7 mouse cellular contexts compared by ENCODE assay signal in the genomic region with DNA sequence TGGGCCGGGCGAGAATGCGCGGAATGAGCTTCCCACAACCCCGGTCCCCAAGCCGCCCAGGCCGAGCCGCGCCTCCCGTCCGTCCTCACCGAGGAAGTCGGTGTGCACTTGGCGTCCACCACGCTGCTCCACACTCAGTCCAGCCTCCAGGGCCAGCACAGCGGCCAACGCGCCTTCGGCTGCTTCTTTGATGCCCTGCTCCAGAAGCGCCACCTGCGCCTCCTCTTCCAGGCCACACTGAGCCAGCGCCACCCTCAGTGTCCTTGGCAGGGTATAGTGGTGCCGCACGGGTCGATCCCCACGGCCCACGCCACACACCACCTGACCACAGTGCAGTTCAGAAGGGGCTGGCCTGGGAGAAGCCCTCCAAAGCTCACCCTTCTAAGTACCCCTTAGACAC. TPM values are rescaled to one million over a fixed set of nuclear protein-coding genes. Genes with fewer than 3 reads are reported as not detected.
DNase-seq lines count a peak whose midpoint lies in the region; ATAC-seq lines count a peak whose summit lies in the region.

No protein-coding gene starts in this region.

- peaks cover 14% of the 10 kb centered on the region for H3K4me1 ChIP-seq in lung, embryonic 16.5 days (replicated peaks; ENCODE audit: control insufficient read depth, insufficient read depth, low read length)
- H3K4me1 ChIP-seq in embryonic facial prominence, embryonic 13.5 days = peaks cover 22% of the 10 kb centered on the region
- H3K4me1 ChIP-seq in intestine, embryonic 14.5 days (replicated peaks; ENCODE audit: control insufficient read depth, insufficient read depth, low read length) = peaks cover 6% of the 10 kb centered on the region; the same call in 1 of the 2 replicates
- peaks cover 10% of the 10 kb centered on the region for H3K4me1 ChIP-seq in neural tube, embryonic 12.5 days

- H3K4me2 ChIP-seq in lung, embryonic 16.5 days (ENCODE audit: low read depth, low read length) = peak overlapping the region; percentile 70
- H3K4me2 ChIP-seq in embryonic facial prominence, embryonic 13.5 days = peak overlapping the region; percentile 89
- H3K4me2 ChIP-seq in intestine, embryonic 14.5 days (ENCODE audit: low read length) = peak overlapping the region; percentile 69
- peak overlapping the region; percentile 72 for H3K4me2 ChIP-seq in neural tube, embryonic 12.5 days (replicated peaks)

- 5% methylated on average over 27 of the region's 27 CpGs for WGBS in lung, embryonic 16.5 days
- WGBS in embryonic facial prominence, embryonic 13.5 days = 10% methylated on average over 27 of the region's 27 CpGs
- 6% methylated on average over 27 of the region's 27 CpGs for WGBS in intestine, embryonic 14.5 days
- WGBS in neural tube, embryonic 12.5 days = 8% methylated on average over 27 of the region's 27 CpGs

- DNase-seq in lung, postnatal 25 days (ENCODE audit: low spot score) = no peak
- DNase-seq in intestine, embryonic 14.5 days (ENCODE audit: low spot score) = no peak
- no peak for DNase-seq in frontal cortex, postnatal 10 days (ENCODE audit: low spot score in 2 of 2)
- no peak for DNase-seq in urinary bladder, postnatal 25 days (ENCODE audit: low spot score)

- H3K9me3 ChIP-seq in lung, embryonic 16.5 days (ENCODE audit: control insufficient read depth, low read length) = no peaks in the 10 kb centered on the region
- H3K9me3 ChIP-seq in embryonic facial prominence, embryonic 13.5 days = no peaks in the 10 kb centered on the region
- no peaks in the 10 kb centered on the region for H3K9me3 ChIP-seq in intestine, embryonic 14.5 days (ENCODE audit: control insufficient read depth, low read length)
- no peaks in the 10 kb centered on the region for H3K9me3 ChIP-seq in neural tube, embryonic 12.5 days

- peak; percentile 58 for ATAC-seq in lung, embryonic 16.5 days (ENCODE audit: low read depth)
- ATAC-seq in embryonic facial prominence, embryonic 13.5 days (ENCODE audit: insufficient number of reproducible peaks, insufficient read depth, low FRiP score, low TSS enrichment, low read depth) = no peak; the same call in none of the 2 replicates
- ATAC-seq in intestine, embryonic 14.5 days (replicated peaks; ENCODE audit: low FRiP score, low TSS enrichment, low read depth) = peak; percentile 54
- ATAC-seq in neural tube, embryonic 12.5 days (ENCODE audit: low FRiP score, low read depth) = peak; percentile 67

- H3K4me3 ChIP-seq in lung, embryonic 16.5 days (ENCODE audit: low read length) = peak overlapping the region; percentile 49
- peak overlapping the region; percentile 51 for H3K4me3 ChIP-seq in embryonic facial prominence, embryonic 13.5 days
- H3K4me3 ChIP-seq in intestine, embryonic 14.5 days (ENCODE audit: low read depth, low read length) = peak overlapping the region; percentile 33
- peak overlapping the region; percentile 40 for H3K4me3 ChIP-seq in neural tube, embryonic 12.5 days

- H3K27ac ChIP-seq in lung, embryonic 16.5 days (ENCODE audit: low read length) = peak overlapping the region; percentile 77
- peak overlapping the region; percentile 86 for H3K27ac ChIP-seq in embryonic facial prominence, embryonic 13.5 days
- H3K27ac ChIP-seq in intestine, embryonic 14.5 days (ENCODE audit: low read depth) = peak overlapping the region; percentile 81
- H3K27ac ChIP-seq in neural tube, embryonic 12.5 days = peak overlapping the region; percentile 75

- H3K27me3 ChIP-seq in lung, embryonic 16.5 days (ENCODE audit: control insufficient read depth, insufficient read depth, low read depth, low read length) = no peaks in the 10 kb centered on the region
- no peaks in the 10 kb centered on the region for H3K27me3 ChIP-seq in embryonic facial prominence, embryonic 13.5 days
- no peaks in the 10 kb centered on the region for H3K27me3 ChIP-seq in intestine, embryonic 14.5 days (replicated peaks; ENCODE audit: control insufficient read depth, insufficient read depth, low read length)
- H3K27me3 ChIP-seq in neural tube, embryonic 12.5 days (replicated peaks) = no peaks in the 10 kb centered on the region

- H3K36me3 ChIP-seq in lung, embryonic 16.5 days (ENCODE audit: control insufficient read depth, insufficient read depth, low read length) = no peaks in the 10 kb centered on the region
- H3K36me3 ChIP-seq in embryonic facial prominence, embryonic 13.5 days = no peaks in the 10 kb centered on the region
- H3K36me3 ChIP-seq in intestine, embryonic 14.5 days (ENCODE audit: control insufficient read depth, insufficient read depth, low read length) = no peaks in the 10 kb centered on the region
- H3K36me3 ChIP-seq in neural tube, embryonic 12.5 days = no peaks in the 10 kb centered on the region

- peak overlapping the region; percentile 82 for H3K9ac ChIP-seq in lung, embryonic 16.5 days (ENCODE audit: low read length)
- H3K9ac ChIP-seq in embryonic facial prominence, embryonic 13.5 days = peak overlapping the region; percentile 81
- peak overlapping the region; percentile 60 for H3K9ac ChIP-seq in intestine, embryonic 14.5 days (ENCODE audit: low read length)
- H3K9ac ChIP-seq in neural tube, embryonic 12.5 days = peak overlapping the region; percentile 71

RNA-seq across cellular contexts. Expression of gene Carns1, which starts 5.5 kb away (rescaled TPM):
- polyA plus RNA-seq in lung, embryonic 16.5 days (2015; fragmentation: Nextera tagmentation; extraction: Ambion mirVana) = 2.5 and 3.2 TPM in 2 replicates
- polyA plus RNA-seq in embryonic facial prominence, embryonic 13.5 days (2015; fragmentation: Nextera tagmentation; extraction: Ambion mirVana) = 1.7 and 3.0 TPM in 2 replicates
- polyA plus RNA-seq in intestine, embryonic 14.5 days (2014; fragmentation: Nextera tagmentation; extraction: Ambion mirVana) = 2.3 and 3.1 TPM in 2 replicates
- 3.9 and 4.8 TPM in 2 replicates for polyA plus RNA-seq in neural tube, embryonic 12.5 days (2016; fragmentation: Nextera tagmentation; extraction: Ambion mirVana)

RNA-seq across cellular contexts. Expression of gene Rps6kb2, which starts 6.7 kb away (rescaled TPM):
- polyA plus RNA-seq in lung, embryonic 16.5 days (2015; fragmentation: Nextera tagmentation; extraction: Ambion mirVana) = 51.6 and 52.7 TPM in 2 replicates
- 65.5 and 69.6 TPM in 2 replicates for polyA plus RNA-seq in embryonic facial prominence, embryonic 13.5 days (2015; fragmentation: Nextera tagmentation; extraction: Ambion mirVana)
- 37.4 and 40.6 TPM in 2 replicates for polyA plus RNA-seq in intestine, embryonic 14.5 days (2014; fragmentation: Nextera tagmentation; extraction: Ambion mirVana)
- 62.3 and 71.7 TPM in 2 replicates for polyA plus RNA-seq in neural tube, embryonic 12.5 days (2016; fragmentation: Nextera tagmentation; extraction: Ambion mirVana)

RNA-seq across cellular contexts. Expression of gene Ptprcap, which starts 16.4 kb away (rescaled TPM):
- 4.6 and 14.2 TPM in 2 replicates for polyA plus RNA-seq in lung, embryonic 16.5 days (2015; fragmentation: Nextera tagmentation; extraction: Ambion mirVana)
- polyA plus RNA-seq in embryonic facial prominence, embryonic 13.5 days (2015; fragmentation: Nextera tagmentation; extraction: Ambion mirVana) = 2.8 and 3.0 TPM in 2 replicates
- 3.1 and 3.3 TPM in 2 replicates for polyA plus RNA-seq in intestine, embryonic 14.5 days (2014; fragmentation: Nextera tagmentation; extraction: Ambion mirVana)
- polyA plus RNA-seq in neural tube, embryonic 12.5 days (2016; fragmentation: Nextera tagmentation; extraction: Ambion mirVana) = 0.92 and 0.94 TPM in 2 replicates

RNA-seq across cellular contexts. Expression of gene Tbc1d10c, which starts 21.3 kb away (rescaled TPM):
- 4.0 and 7.0 TPM in 2 replicates for polyA plus RNA-seq in lung, embryonic 16.5 days (2015; fragmentation: Nextera tagmentation; extraction: Ambion mirVana)
- polyA plus RNA-seq in embryonic facial prominence, embryonic 13.5 days (2015; fragmentation: Nextera tagmentation; extraction: Ambion mirVana) = 1.8 and 3.1 TPM in 2 replicates
- 3.9 and 4.4 TPM in 2 replicates for polyA plus RNA-seq in intestine, embryonic 14.5 days (2014; fragmentation: Nextera tagmentation; extraction: Ambion mirVana)
- polyA plus RNA-seq in neural tube, embryonic 12.5 days (2016; fragmentation: Nextera tagmentation; extraction: Ambion mirVana) = 1.1 and 1.4 TPM in 2 replicates

RNA-seq across cellular contexts. Expression of gene Coro1b, which starts 21.4 kb away (rescaled TPM):
- 174 and 184 TPM in 2 replicates for polyA plus RNA-seq in lung, embryonic 16.5 days (2015; fragmentation: Nextera tagmentation; extraction: Ambion mirVana)
- 129 and 150 TPM in 2 replicates for polyA plus RNA-seq in embryonic facial prominence, embryonic 13.5 days (2015; fragmentation: Nextera tagmentation; extraction: Ambion mirVana)
- 174 and 189 TPM in 2 replicates for polyA plus RNA-seq in intestine, embryonic 14.5 days (2014; fragmentation: Nextera tagmentation; extraction: Ambion mirVana)
- 128 and 131 TPM in 2 replicates for polyA plus RNA-seq in neural tube, embryonic 12.5 days (2016; fragmentation: Nextera tagmentation; extraction: Ambion mirVana)
